Mouse (Mus musculus) cerebellum, adult 8-10 months (tissue): ENCODE results near the gene 4930435E12Rik.

Source experiments
- DNase-seq: peaks from one replicate; pipeline ENCODE4 v3.0.0; 2022

4930435E12Rik gene

GRCm38 (mm10) chr16:38768386-38768785, 60.2 kb downstream of the 4930435E12Rik start:
- no peak for DNase-seq

- DNase-seq, result no peak
These were observed 60.8 kb downstream of the 4930435E12Rik start for GRCm38 (mm10) chr16:38767761-38768160.

GRCm38 (mm10) chr16:38766671-38767070, 61.9 kb downstream of the 4930435E12Rik start:
- no peak for DNase-seq

- DNase-seq, result no peak
These were observed 65.0 kb downstream of the 4930435E12Rik start for GRCm38 (mm10) chr16:38763508-38763907.

- no peak for DNase-seq
These were observed 66.1 kb downstream of the 4930435E12Rik start for GRCm38 (mm10) chr16:38762401-38762800.
